Mouse (Mus musculus) adrenal gland, postnatal 10 days (tissue): Measurements from ENCODE around the gene Gas6. TPM values are rescaled to one million over a fixed set of nuclear protein-coding genes. Genes with fewer than 3 reads are reported as not detected.

Source experiments
- total RNA-seq, 2 experiments: library from RNA; stranded (reverse); gene quantifications; 2 replicates each; pipeline ENCODE4 v1.2.3; 2021

The Gas6 gene
- total RNA-seq, 2 experiments from 2014 or later: 98.1 to 99.0 TPM

Other genes with a start within 250 kb of the Gas6 start
- gene Adprhl1, start 240.3 kb downstream of the Gas6 start, total RNA-seq: 1 to 10 TPM; 2.2 to 9.3 TPM
- 10 to 100 TPM; 19.9 to 25.9 TPM for gene Dcun1d2, start 206.4 kb downstream of the Gas6 start, total RNA-seq
- 10 to 100 TPM; 20.7 to 24.3 TPM for gene Tmco3, start 206.3 kb downstream of the Gas6 start, total RNA-seq
- gene Tfdp1, start 155.7 kb downstream of the Gas6 start, total RNA-seq: 10 to 100 TPM; 69.5 to 70.8 TPM
- gene Atp4b, start 97.7 kb downstream of the Gas6 start, total RNA-seq: not detected
- under 1 TPM in 1 of 2 experiments, not detected in 1; 0.03 TPM for gene Grk1, start 89.4 kb downstream of the Gas6 start, total RNA-seq
- gene Tmem255b, start 59.3 kb downstream of the Gas6 start, total RNA-seq: 1 to 10 TPM; 3.4 to 5.3 TPM
- gene 1700029H14Rik, start 68.0 kb upstream of the Gas6 start, total RNA-seq: not detected
- 10 to 100 TPM; 32.5 to 39.5 TPM for gene Rasa3, start 183.1 kb upstream of the Gas6 start, total RNA-seq
- under 1 TPM in 1 of 2 experiments, not detected in 1; 0.30 TPM for gene Cfap97d2, start 211.4 kb upstream of the Gas6 start, total RNA-seq